In the genomic region with DNA sequence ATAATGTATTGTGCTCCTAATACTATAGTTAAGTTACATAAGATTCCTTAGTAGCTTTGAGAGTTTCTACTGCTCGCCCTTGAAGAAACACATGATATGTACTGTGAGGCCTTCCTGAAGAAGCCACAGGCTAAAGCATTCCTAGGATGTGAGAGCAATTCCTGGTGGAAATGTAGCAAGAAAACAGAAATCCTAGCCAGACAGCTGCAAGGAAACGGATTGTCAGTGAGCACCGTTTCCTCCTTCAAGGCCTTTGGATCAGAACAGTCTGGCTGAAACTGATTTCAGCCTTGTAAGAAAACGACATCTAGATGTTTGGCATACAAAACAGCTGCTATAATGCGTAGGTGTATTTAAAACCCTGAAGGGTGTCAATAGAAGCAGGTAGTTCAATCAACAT, we compare ENCODE assay signal across 23 mouse cellular contexts. TPM values are rescaled to one million over a fixed set of nuclear protein-coding genes. Genes with fewer than 3 reads are reported as not detected.
DNase-seq lines count a peak whose midpoint lies in the region; ATAC-seq and TF ChIP-seq lines count a peak whose summit lies in the region.
"Had no signal": no experiment of that assay in that cellular context is flagged by ENCODE, and none has a peak within 500 bp of the region (broad histone marks: within the 10 kb centered on the region; RNA-seq: fewer than 3 reads in every experiment).

No protein-coding gene starts in this region.

- no peak overlapping the region for H3K4me3 ChIP-seq in gastrocnemius, adult 2 months
- H3K4me3 ChIP-seq in limb, embryonic 14.5 days (replicated peaks; ENCODE audit: low read length) = no peak overlapping the region
- H3K4me3 ChIP-seq in limb, embryonic 10.5 days = no peak overlapping the region
- H3K4me3 ChIP-seq: embryonic facial prominence, embryonic 15.5 days; forebrain, embryonic 12.5 days; hindbrain, embryonic 12.5 days had no signal

- H3K27me3 ChIP-seq in limb, embryonic 14.5 days (ENCODE audit: control insufficient read depth, insufficient read depth, low read length) = no peaks in the 10 kb centered on the region
- no peaks in the 10 kb centered on the region for H3K27me3 ChIP-seq in limb, embryonic 10.5 days (ENCODE audit: low read depth, poor library complexity, severe bottlenecking)
- H3K27me3 ChIP-seq: CH12.LX; embryonic facial prominence, embryonic 15.5 days; forebrain, embryonic 12.5 days; hindbrain, embryonic 12.5 days; Patski had no signal

- no peak for TF ChIP-seq POLR2A in limb, embryonic 14.5 days (IDR thresholded peaks at IDR 0.05; ENCODE audit: borderline replicate concordance, extremely low read depth, insufficient read depth, insufficient read length)

- 82% methylated on average over 5 of the region's 5 CpGs for WGBS in limb, embryonic 14.5 days
- 88% methylated on average over 5 of the region's 5 CpGs for WGBS in limb, embryonic 10.5 days

- H3K4me2 ChIP-seq in limb, embryonic 14.5 days (replicated peaks; ENCODE audit: low read depth, low read length, severe bottlenecking) = no peak overlapping the region
- H3K4me2 ChIP-seq: embryonic facial prominence, embryonic 15.5 days; forebrain, embryonic 12.5 days; hindbrain, embryonic 12.5 days had no signal

- H3K9ac ChIP-seq in limb, embryonic 14.5 days (ENCODE audit: low read depth, low read length, severe bottlenecking) = no peak overlapping the region
- H3K9ac ChIP-seq: embryonic facial prominence, embryonic 15.5 days; forebrain, embryonic 12.5 days; hindbrain, embryonic 12.5 days had no signal

- H3K27ac ChIP-seq in gastrocnemius, adult 2 months = peak overlapping the region; percentile 66
- H3K27ac ChIP-seq in limb, embryonic 14.5 days (replicated peaks; ENCODE audit: low read depth, low read length) = no peak overlapping the region
- no peak overlapping the region for H3K27ac ChIP-seq in limb, embryonic 10.5 days
- H3K27ac ChIP-seq: embryonic facial prominence, embryonic 15.5 days; forebrain, embryonic 12.5 days; hindbrain, embryonic 12.5 days had no signal

- no peak for TF ChIP-seq CTCF in gastrocnemius, adult 2 months (IDR thresholded peaks at IDR 0.05)

- H3K4me1 ChIP-seq in limb, embryonic 14.5 days (ENCODE audit: control insufficient read depth, insufficient read depth, low read length) = no peaks in the 10 kb centered on the region
- no peaks in the 10 kb centered on the region for H3K4me1 ChIP-seq in limb, embryonic 10.5 days
- H3K4me1 ChIP-seq: embryonic facial prominence, embryonic 15.5 days; forebrain, embryonic 12.5 days; hindbrain, embryonic 12.5 days had no signal

- no peaks in the 10 kb centered on the region for H3K9me3 ChIP-seq in limb, embryonic 14.5 days (ENCODE audit: control insufficient read depth, low read length)
- H3K9me3 ChIP-seq in limb, embryonic 10.5 days (replicated peaks) = no peaks in the 10 kb centered on the region
- H3K9me3 ChIP-seq: embryonic facial prominence, embryonic 15.5 days; forebrain, embryonic 12.5 days; hindbrain, embryonic 12.5 days had no signal

- intact Hi-C loops in gastrocnemius, adult 2 months (cut with DNase I) = no loop called here
- intact Hi-C loops in gastrocnemius, postnatal 14 days (cut with DNase I; ENCODE audit: low total_unique reads) = no loop called here
- intact Hi-C loops in heart, postnatal 14 days (cut with DNase I) = no loop called here

- no peak for ATAC-seq in limb, embryonic 14.5 days (ENCODE audit: low FRiP score, low read depth)
- ATAC-seq: activated CD4-positive, CD25-positive, alpha-beta regulatory T cell, adult 4 months; forebrain, embryonic 16.5 days; hindbrain, embryonic 16.5 days; inflammation-experienced regulatory T-cells, adult 6 months; intestine, postnatal 0 days; Patski had no signal

- no peak for DNase-seq in gastrocnemius, adult 2 months
- no peak for DNase-seq in gastrocnemius, postnatal 14 days
- peak; percentile 24 for DNase-seq in heart, adult 8-10 months (ENCODE audit: low spot score)
- no peak for DNase-seq in heart, postnatal 14 days
- DNase-seq in limb, embryonic 14.5 days (ENCODE audit: low spot score) = peak; percentile 13
- no peak for DNase-seq in limb, embryonic 10.5 days (ENCODE audit: low spot score)
- no peak for DNase-seq in natural killer cell, adult 2 months (ENCODE audit: low spot score in 2 of 2)
- DNase-seq: adrenal gland, postnatal 14 days; cerebellum, adult 18-20 months; cerebellum, adult 9-11 months; cerebellum, postnatal 36 days; heart, postnatal 4 days; kidney, adult 9 months had no signal

- no peaks in the 10 kb centered on the region for H3K36me3 ChIP-seq in limb, embryonic 14.5 days (ENCODE audit: control insufficient read depth, insufficient read depth, low read length)
- no peaks in the 10 kb centered on the region for H3K36me3 ChIP-seq in limb, embryonic 10.5 days
- H3K36me3 ChIP-seq: embryonic facial prominence, embryonic 15.5 days; forebrain, embryonic 12.5 days; hindbrain, embryonic 12.5 days had no signal

RNA-seq across cellular contexts. Expression of a gene that starts 22.7 kb away (rescaled TPM):
- 1 to 10 TPM; 3.8 to 7.2 TPM for total RNA-seq in gastrocnemius, adult 2 months (2021)
- total RNA-seq in gastrocnemius, postnatal 14 days (2021) = 10 to 100 TPM; 15.6 to 19.3 TPM
- 1 to 10 TPM; 2.3 to 4.4 (median 3.0) TPM for total RNA-seq in heart, adult 8-10 months (2022)
- 1 to 10 TPM; 7.2 to 8.1 TPM for total RNA-seq in heart, postnatal 14 days (2021)
- polyA plus RNA-seq in limb, embryonic 14.5 days (2012; rRNA removed) = 26.8 and 31.9 TPM in 2 replicates
- 28.0 and 29.9 TPM in 2 replicates for polyA plus RNA-seq in limb, embryonic 14.5 days (2014; fragmentation: Nextera tagmentation; extraction: Ambion mirVana)
- 4.5 and 6.4 TPM in 2 replicates for polyA plus RNA-seq in limb, embryonic 10.5 days (2016; fragmentation: Nextera tagmentation; extraction: Ambion mirVana)
- polyA plus RNA-seq: Patski had no signal

RNA-seq across cellular contexts. Expression of a gene that starts 49.5 kb away (rescaled TPM):
- total RNA-seq in gastrocnemius, adult 2 months (2021) = 1 to 10 TPM; 2.0 to 3.2 TPM
- total RNA-seq in gastrocnemius, postnatal 14 days (2021) = 1 to 10 TPM; 1.9 to 2.7 TPM
- total RNA-seq in heart, adult 8-10 months (2022) = 1 to 10 TPM; 4.7 to 8.1 (median 6.3) TPM
- 1 to 10 TPM; 4.2 to 4.8 TPM for total RNA-seq in heart, postnatal 14 days (2021)
- polyA plus RNA-seq in limb, embryonic 14.5 days (2012; rRNA removed) = 0.67 and 0.75 TPM in 2 replicates
- 1.8 and 2.7 TPM in 2 replicates for polyA plus RNA-seq in limb, embryonic 14.5 days (2014; fragmentation: Nextera tagmentation; extraction: Ambion mirVana)
- 0.45 and 0.73 TPM in 2 replicates for polyA plus RNA-seq in limb, embryonic 10.5 days (2016; fragmentation: Nextera tagmentation; extraction: Ambion mirVana)

Comparison
In these comparisons a context has a peak if more than half of its experiments do, and no peak if none do; other contexts are left out.
1. DNase-seq: peak in heart, adult 8-10 months (single experiment) and limb, embryonic 14.5 days (single experiment); none in gastrocnemius, adult 2 months (single experiment), gastrocnemius, postnatal 14 days (single experiment), heart, postnatal 14 days (0 of 2), limb, embryonic 10.5 days (single experiment) and natural killer cell, adult 2 months (0 of 2).